Comparison of ENCODE assay signal across 19 mouse cellular contexts in genomic region chr1:183275763-183276162, GRCm38 (mm10).
"Had no signal": no experiment of that assay in that cellular context is flagged by ENCODE, and none has a peak within 500 bp of the region (broad histone marks: within the 10 kb centered on the region; RNA-seq: fewer than 3 reads in every experiment).

No protein-coding gene starts in this region.

- DNase-seq: liver, postnatal 0 days; lung, adult 2 months; lung, postnatal 14 days; lung, postnatal 36 days; midbrain, embryonic 14.5 days; right cerebral cortex, postnatal 14 days; thymus, adult 2 months; thymus, postnatal 25 days; thymus, postnatal 4 days had no signal

- H3K9ac ChIP-seq: liver, embryonic 15.5 days; liver, postnatal 0 days; lung, embryonic 15.5 days; midbrain, embryonic 12.5 days; neural tube, embryonic 12.5 days; stomach, embryonic 15.5 days had no signal

- H3K4me3 ChIP-seq: liver, embryonic 15.5 days; lung, embryonic 15.5 days; megakaryocyte, embryonic 14.5 days; midbrain, embryonic 12.5 days; neural tube, embryonic 12.5 days; stomach, embryonic 15.5 days had no signal

- ATAC-seq: liver, postnatal 0 days; lung, postnatal 0 days; midbrain, embryonic 16.5 days had no signal

- H3K27me3 ChIP-seq: liver, embryonic 15.5 days; lung, embryonic 15.5 days; megakaryocyte, embryonic 14.5 days; midbrain, embryonic 12.5 days; neural tube, embryonic 12.5 days; stomach, embryonic 15.5 days had no signal

- H3K4me1 ChIP-seq: liver, embryonic 15.5 days; lung, embryonic 15.5 days; midbrain, embryonic 12.5 days; neural tube, embryonic 12.5 days; stomach, embryonic 15.5 days had no signal

- H3K9me3 ChIP-seq: liver, embryonic 15.5 days; lung, embryonic 15.5 days; midbrain, embryonic 12.5 days; neural tube, embryonic 12.5 days; stomach, embryonic 15.5 days had no signal

- H3K4me2 ChIP-seq: liver, embryonic 15.5 days; lung, embryonic 15.5 days; midbrain, embryonic 12.5 days; neural tube, embryonic 12.5 days; stomach, embryonic 15.5 days had no signal

- H3K27ac ChIP-seq: liver, embryonic 15.5 days; lung, embryonic 15.5 days; macrophage; midbrain, embryonic 12.5 days; neural tube, embryonic 12.5 days; stomach, embryonic 15.5 days; stomach, postnatal 0 days had no signal
